Mouse (Mus musculus) heart, adult 2 months (tissue): ENCODE measurements at regions not wholly inside any gene's neighbourhood (a gene's known extent, or its start where the extent isn't known, plus 50 kb on each side); places are given as distances from the start of the nearest gene placed in this dataset.

Experiments
- DNase-seq, 2 experiments: peaks; one replicate each; pipeline ENCODE4 v3.0.0; 2021
- H3K27ac ChIP-seq: fragments of 200-600 bp; 2 replicates; pipeline ENCODE4 v1.8.1; 2022
- H3K27me3 ChIP-seq: fragments of 200-500 bp; 2 replicates; pipeline ENCODE4 v1.6.1; 2012; ENCODE audit warnings: mild to moderate bottlenecking, low read length, inconsistent platforms, mixed read lengths; ENCODE audit not compliant: control insufficient read depth, insufficient read depth
- H3K36me3 ChIP-seq: fragments of 200-500 bp; 2 replicates; pipeline ENCODE4 v1.6.1; 2012; ENCODE audit warnings: low read length, inconsistent platforms; ENCODE audit not compliant: control insufficient read depth, insufficient read depth
- H3K4me1 ChIP-seq: fragments of 200-500 bp; 2 replicates; pipeline ENCODE4 v1.6.1; 2011; ENCODE audit warnings: low read length; ENCODE audit not compliant: control insufficient read depth, insufficient read depth
- H3K4me3 ChIP-seq: fragments of 200-600 bp; 2 replicates; pipeline ENCODE4 v1.8.1; 2022
- H3K79me2 ChIP-seq: fragments of 200-500 bp; replicated peaks from 2 replicates; pipeline ENCODE4 v1.6.1; 2012; ENCODE audit warnings: mild to moderate bottlenecking, inconsistent platforms, low read length, moderate library complexity, mixed read lengths; ENCODE audit not compliant: control insufficient read depth, insufficient read depth
- H3K9ac ChIP-seq: fragments of 200-500 bp; 2 replicates; pipeline ENCODE4 v1.6.1; 2012; ENCODE audit warnings: low read depth, mild to moderate bottlenecking, control low read depth, inconsistent platforms, low read length, mixed read lengths
- CTCF ChIP-seq: fragments of 200-600 bp; IDR thresholded peaks from 2 replicates; pipeline ENCODE4 v1.8.1; 2022; ENCODE audit warnings: antibody characterized with exemption, mild to moderate bottlenecking, moderate library complexity
- EP300 ChIP-seq: fragments of 200-500 bp; IDR thresholded peaks from 2 replicates; pipeline ENCODE4 v1.6.1; 2011; ENCODE audit warnings: low read depth, low read length, control low read depth; ENCODE audit not compliant: insufficient read depth
- POLR2A ChIP-seq: fragments of 200-500 bp; IDR thresholded peaks from 2 replicates; pipeline ENCODE4 v1.6.1; 2011; ENCODE audit warnings: mild to moderate bottlenecking, low read depth, low read length, control low read depth; ENCODE audit not compliant: insufficient read depth
- WGBS: fragments of 180-500 bp; shearing (Covaris S2); methylation state at CpG from one replicate; pipeline ENCODE4 v1.1.7; 2018; 5-methylcytosine and 5-hydroxymethylcytosine counted together
- intact Hi-C: fragments of 180-260 bp; cut with DNase I; formaldehyde crosslinking; loops from one replicate; pipeline ENCODE4 v1.15.1; 2025

- Histone ChIP-seq H3K79me2 (no peaks in the 10 kb centered on the region), H3K4me3 (no peak overlapping the region), H3K4me1 (no peaks in the 10 kb centered on the region), H3K27me3 (no peaks in the 10 kb centered on the region), H3K9ac (no peak overlapping the region), H3K36me3 (no peaks in the 10 kb centered on the region), H3K27ac (no peak overlapping the region)
- intact Hi-C loops: no loop called here
- DNase-seq: no peak
- no peak for TF ChIP-seq EP300
- TF ChIP-seq CTCF: no peak
- no peak for TF ChIP-seq POLR2A
- WGBS: 58% methylated on average over 1 of the region's 1 CpGs
These were observed 367.8 kb downstream of the Nr2f2 start for GRCm38 (mm10) chr7:69998756-69999155.

DNA sequence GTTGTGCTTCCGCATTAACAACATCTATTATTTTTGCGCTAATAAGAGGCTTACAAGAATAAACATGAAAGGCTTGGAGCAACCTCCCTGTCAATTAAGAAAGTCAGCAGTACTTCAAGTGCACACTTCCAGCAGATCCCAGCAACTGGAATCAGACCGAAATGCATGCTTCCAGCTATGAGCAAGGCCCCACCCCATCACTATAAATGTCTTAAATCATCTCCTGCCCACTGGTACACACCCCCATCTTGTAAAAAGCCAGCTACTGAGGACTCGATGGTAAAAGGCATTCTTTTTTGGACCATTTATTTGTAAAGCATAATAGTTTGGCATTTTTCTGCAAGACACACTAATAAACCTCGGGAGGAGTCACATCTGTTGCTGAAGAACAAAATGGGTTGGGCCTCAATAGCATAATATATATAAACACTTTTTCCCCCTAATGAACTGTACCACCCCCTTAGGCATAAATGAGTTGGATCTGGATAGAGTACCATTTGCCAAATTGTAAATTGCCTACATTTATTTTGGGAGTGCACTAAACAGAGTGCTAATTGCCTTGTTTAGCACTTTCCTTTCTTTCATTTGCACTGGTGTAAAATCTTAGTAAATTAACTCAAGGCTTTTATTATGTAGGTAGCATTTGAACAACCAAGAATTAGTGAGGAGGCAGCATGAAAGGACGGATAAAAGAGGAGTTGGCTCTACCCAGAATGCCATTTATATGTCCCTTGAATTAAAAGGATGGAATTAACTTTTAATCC is 371.8 kb downstream of the Nr2f2 start:
- H3K27ac ChIP-seq: no peak overlapping the region
- WGBS: 85% methylated on average over 6 of the region's 6 CpGs
- H3K79me2 ChIP-seq: no peaks in the 10 kb centered on the region
- H3K4me3 ChIP-seq: no peak overlapping the region
- H3K36me3 ChIP-seq: no peaks in the 10 kb centered on the region
- intact Hi-C loops: no loop called here
- TF ChIP-seq POLR2A: no peak
- no peak for DNase-seq
- no peaks in the 10 kb centered on the region for H3K27me3 ChIP-seq
- H3K4me1 ChIP-seq: no peaks in the 10 kb centered on the region
- H3K9ac ChIP-seq: no peak overlapping the region

DNA sequence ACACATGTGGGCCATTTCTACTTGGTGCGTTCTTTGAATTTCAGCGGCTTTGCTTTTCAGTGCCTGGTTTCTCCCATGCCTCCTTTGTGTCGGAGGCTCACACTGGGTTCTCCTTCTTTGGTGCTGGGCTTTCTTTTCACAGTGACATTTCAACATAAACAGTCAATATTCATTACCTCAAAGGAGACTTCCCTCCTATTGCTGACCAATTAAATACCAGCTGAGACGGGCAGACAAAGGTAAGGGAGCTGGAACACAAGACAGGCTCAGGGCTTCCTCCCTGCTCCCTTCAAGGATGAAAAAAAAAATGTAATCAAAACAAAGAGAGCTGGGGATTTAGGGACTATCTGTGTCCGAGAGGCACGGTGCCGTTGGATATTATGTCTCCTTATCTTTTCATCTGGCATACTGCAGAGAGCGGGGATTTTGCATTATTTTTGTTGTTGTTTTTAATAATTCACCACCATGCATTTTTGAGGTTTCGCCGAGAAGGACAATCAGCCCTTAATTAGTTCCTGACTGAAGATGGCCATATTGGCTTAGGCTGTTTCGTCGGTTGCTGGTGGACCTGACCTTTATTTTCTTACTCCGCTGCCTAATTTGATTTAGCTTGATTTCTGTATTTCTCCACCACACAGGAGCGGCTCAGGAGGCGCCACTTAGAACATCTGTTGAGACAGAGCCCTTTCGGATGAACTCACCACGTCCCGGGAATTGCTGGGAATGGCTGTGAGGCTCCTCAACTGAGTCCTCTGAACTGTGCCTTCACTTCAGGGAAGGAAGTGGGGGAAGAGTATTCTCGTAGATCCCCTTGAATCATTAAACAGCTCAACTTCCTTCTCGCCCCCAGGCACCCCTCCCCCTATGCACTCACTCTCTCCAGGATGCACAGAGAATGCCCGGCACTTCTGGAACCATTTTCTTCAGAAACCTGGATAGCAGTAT is 373.9 kb downstream of the Nr2f2 start:
- no peak overlapping the region for H3K27ac ChIP-seq
- H3K9ac ChIP-seq: no peak overlapping the region
- TF ChIP-seq EP300: no peak
- no peak for TF ChIP-seq CTCF
- no peak for TF ChIP-seq POLR2A
- DNase-seq: no peak
- H3K4me1 ChIP-seq: no peaks in the 10 kb centered on the region
- intact Hi-C loops: no loop called here
- WGBS: 17% methylated on average over 21 of the region's 21 CpGs
- no peak overlapping the region for H3K4me3 ChIP-seq
- H3K27me3 ChIP-seq: no peaks in the 10 kb centered on the region
- H3K36me3 ChIP-seq: no peaks in the 10 kb centered on the region
- no peaks in the 10 kb centered on the region for H3K79me2 ChIP-seq

DNA sequence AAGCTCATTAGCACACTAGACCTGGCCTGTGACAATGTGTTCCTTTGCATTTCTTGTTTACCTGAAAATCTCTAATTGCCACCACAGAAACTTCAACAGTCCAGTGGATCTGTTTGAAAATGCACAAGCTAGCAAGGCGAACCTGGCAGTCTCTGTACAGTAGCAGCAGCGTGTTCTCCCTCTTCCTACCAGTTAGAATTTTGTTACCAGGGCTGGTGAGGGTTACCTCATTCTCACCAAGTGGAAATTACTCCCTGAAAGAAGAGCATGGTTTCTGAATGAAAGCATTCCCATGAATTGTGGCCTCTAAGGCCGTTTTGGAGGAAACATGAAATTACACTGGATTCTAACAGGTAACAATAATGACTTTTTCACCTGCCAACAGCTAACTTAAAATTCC is 374.6 kb downstream of the Nr2f2 start:
- H3K36me3 ChIP-seq: no peaks in the 10 kb centered on the region
- WGBS: 50% methylated on average over 3 of the region's 3 CpGs
- intact Hi-C loops: no loop called here
- no peak for DNase-seq
- H3K4me1 ChIP-seq: no peaks in the 10 kb centered on the region
- TF ChIP-seq CTCF (no peak), POLR2A (no peak), EP300 (no peak)
- no peaks in the 10 kb centered on the region for H3K27me3 ChIP-seq
- no peak overlapping the region for H3K27ac ChIP-seq
- no peak overlapping the region for H3K9ac ChIP-seq
- H3K79me2 ChIP-seq: no peaks in the 10 kb centered on the region
- H3K4me3 ChIP-seq: no peak overlapping the region

- no peaks in the 10 kb centered on the region for H3K27me3 ChIP-seq
- H3K36me3 ChIP-seq: no peaks in the 10 kb centered on the region
- no peak overlapping the region for H3K27ac ChIP-seq
- H3K9ac ChIP-seq: no peak overlapping the region
- WGBS: 44% methylated on average over 5 of the region's 5 CpGs
- intact Hi-C loops: no loop called here
- no peak for DNase-seq
- no peaks in the 10 kb centered on the region for H3K4me1 ChIP-seq
- H3K4me3 ChIP-seq: no peak overlapping the region
- TF ChIP-seq EP300: no peak
- no peak for TF ChIP-seq POLR2A
- TF ChIP-seq CTCF: no peak
- H3K79me2 ChIP-seq: no peaks in the 10 kb centered on the region
These were observed 377.8 kb downstream of the Nr2f2 start for GRCm38 (mm10) chr7:69988704-69989103.

DNA sequence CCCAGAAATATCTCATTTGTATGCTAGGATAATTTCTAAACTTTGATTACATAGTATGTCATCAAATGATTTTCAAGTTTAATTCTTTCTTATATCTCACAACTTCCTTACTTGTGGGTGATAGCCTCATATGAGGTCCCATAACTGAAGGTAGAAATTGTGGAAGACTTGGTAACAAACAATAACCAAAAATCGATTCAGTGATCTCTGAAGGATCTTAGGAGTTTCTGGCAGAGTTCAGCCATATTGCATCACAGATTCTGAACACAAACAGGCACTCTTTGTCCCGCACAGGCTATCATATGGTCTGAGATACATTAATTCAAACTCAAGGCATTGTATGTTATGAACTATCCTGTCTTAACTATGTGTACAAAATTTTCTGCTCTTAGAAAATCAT is 385.2 kb downstream of the Nr2f2 start:
- 59% methylated on average over 2 of the region's 2 CpGs for WGBS
- no peak for TF ChIP-seq EP300
- TF ChIP-seq CTCF: no peak
- TF ChIP-seq POLR2A: no peak
- Histone ChIP-seq H3K9ac (no peak overlapping the region), H3K4me3 (no peak overlapping the region), H3K4me1 (no peaks in the 10 kb centered on the region), H3K79me2 (no peaks in the 10 kb centered on the region), H3K36me3 (no peaks in the 10 kb centered on the region), H3K27me3 (no peaks in the 10 kb centered on the region), H3K27ac (no peak overlapping the region)
- intact Hi-C loops: no loop called here
- DNase-seq: no peak
